Mouse (Mus musculus): ENCODE data around the gene Pias4. TPM values are rescaled to one million over a fixed set of nuclear protein-coding genes. Genes with fewer than 3 reads are reported as not detected.
"Not testable (repeated sequence)": the region's sequence is repeated elsewhere in the genome, so short reads cannot be mapped to it uniquely, and the experiment has no call there.

Pias4 gene
- polyA plus RNA-seq (2011; ENCODE audit: insufficient read length, low read depth, missing spikeins) = 25.6 and 27.9 TPM in 2 replicates

- Histone ChIP-seq H3K27ac (ENCODE audit: insufficient read depth, low read length) (peak within 1 kb of the TSS; percentile 62), H3K4me1 (ENCODE audit: control insufficient read depth, insufficient read depth, low read length) (no peaks in the 10 kb centered on the region), H3K4me3 (ENCODE audit: insufficient read depth, low read length) (peak within 1 kb of the TSS; percentile 95)
- TF ChIP-seq POLR2A (IDR thresholded peaks at IDR 0.05; ENCODE audit: low read depth, low read length) (peak; percentile 86), CTCF (IDR thresholded peaks at IDR 0.05; ENCODE audit: borderline replicate concordance, insufficient read depth, low read length) (no peak)
Observed at GRCm38 (mm10) chr10:81167200-81168086, at the start of gene Pias4. Gene Pias4 (minus strand): TSS chr10:81167923.

GRCm38 (mm10) chr10:81217267-81217666, 49.5 kb upstream of the Pias4 start:
- peak; percentile 69; the same call in 1 of the 2 replicates for TF ChIP-seq CTCF (IDR thresholded peaks at IDR 0.05; ENCODE audit: borderline replicate concordance, insufficient read depth, low read length)
- not testable (repeated sequence) for H3K4me3 ChIP-seq (ENCODE audit: insufficient read depth, low read length); H3K27ac ChIP-seq (ENCODE audit: insufficient read depth, low read length); H3K4me1 ChIP-seq (ENCODE audit: control insufficient read depth, insufficient read depth, low read length)

GRCm38 (mm10) chr10:81216810-81217209, 49.1 kb upstream of the Pias4 start:
- no peak overlapping the region for H3K27ac ChIP-seq (ENCODE audit: insufficient read depth, low read length)
- TF ChIP-seq POLR2A (IDR thresholded peaks at IDR 0.05; ENCODE audit: low read depth, low read length) (no peak), CTCF (IDR thresholded peaks at IDR 0.05; ENCODE audit: borderline replicate concordance, insufficient read depth, low read length) (no peak)
- no peak overlapping the region for H3K4me3 ChIP-seq (ENCODE audit: insufficient read depth, low read length)
- H3K4me1 ChIP-seq (ENCODE audit: control insufficient read depth, insufficient read depth, low read length) = no peaks in the 10 kb centered on the region

GRCm38 (mm10) chr10:81216260-81216659, 48.5 kb upstream of the Pias4 start:
- Histone ChIP-seq H3K4me3 (ENCODE audit: insufficient read depth, low read length) (no peak overlapping the region), H3K4me1 (ENCODE audit: control insufficient read depth, insufficient read depth, low read length) (no peaks in the 10 kb centered on the region), H3K27ac (ENCODE audit: insufficient read depth, low read length) (no peak overlapping the region)
- TF ChIP-seq CTCF (IDR thresholded peaks at IDR 0.05; ENCODE audit: borderline replicate concordance, insufficient read depth, low read length) = no peak

GRCm38 (mm10) chr10:81210154-81210553, 42.4 kb upstream of the Pias4 start:
- Histone ChIP-seq H3K27ac (ENCODE audit: insufficient read depth, low read length) (no peak overlapping the region), H3K4me3 (ENCODE audit: insufficient read depth, low read length) (no peak overlapping the region), H3K4me1 (ENCODE audit: control insufficient read depth, insufficient read depth, low read length) (no peaks in the 10 kb centered on the region)
- TF ChIP-seq POLR2A (IDR thresholded peaks at IDR 0.05; ENCODE audit: low read depth, low read length) = no peak
- TF ChIP-seq CTCF (IDR thresholded peaks at IDR 0.05; ENCODE audit: borderline replicate concordance, insufficient read depth, low read length) = no peak

GRCm38 (mm10) chr10:81204137-81204536, 36.4 kb upstream of the Pias4 start:
- TF ChIP-seq POLR2A (IDR thresholded peaks at IDR 0.05; ENCODE audit: low read depth, low read length) (no peak), CTCF (IDR thresholded peaks at IDR 0.05; ENCODE audit: borderline replicate concordance, insufficient read depth, low read length) (no peak)
- H3K4me3 ChIP-seq (ENCODE audit: insufficient read depth, low read length) = no peak overlapping the region
- no peaks in the 10 kb centered on the region for H3K4me1 ChIP-seq (ENCODE audit: control insufficient read depth, insufficient read depth, low read length)
- H3K27ac ChIP-seq (ENCODE audit: insufficient read depth, low read length) = no peak overlapping the region

- no peak for TF ChIP-seq CTCF (IDR thresholded peaks at IDR 0.05; ENCODE audit: borderline replicate concordance, insufficient read depth, low read length)
- TF ChIP-seq POLR2A (IDR thresholded peaks at IDR 0.05; ENCODE audit: low read depth, low read length) = no peak
- Histone ChIP-seq H3K4me3 (ENCODE audit: insufficient read depth, low read length) (no peak overlapping the region), H3K4me1 (ENCODE audit: control insufficient read depth, insufficient read depth, low read length) (no peaks in the 10 kb centered on the region)
Observed at GRCm38 (mm10) chr10:81202978-81203720, 35.4 kb upstream of the Pias4 start.

GRCm38 (mm10) chr10:81201807-81202758, 34.4 kb upstream of the Pias4 start, which contains the start of gene Nmrk2:
Gene Nmrk2 (minus strand): TSS chr10:81202051.
- TF ChIP-seq CTCF (IDR thresholded peaks at IDR 0.05; ENCODE audit: borderline replicate concordance, insufficient read depth, low read length) (no peak), POLR2A (IDR thresholded peaks at IDR 0.05; ENCODE audit: low read depth, low read length) (no peak)
- no peak within 1 kb of the TSS for H3K4me3 ChIP-seq (ENCODE audit: insufficient read depth, low read length)
- no peaks in the 10 kb centered on the region for H3K4me1 ChIP-seq (ENCODE audit: control insufficient read depth, insufficient read depth, low read length)
- H3K27ac ChIP-seq (ENCODE audit: insufficient read depth, low read length) = no peak within 1 kb of the TSS

More at GRCm38 (mm10) chr10:81202978-81203720, 35.4 kb upstream of the Pias4 start:
- H3K27ac ChIP-seq (ENCODE audit: insufficient read depth, low read length) = no peak overlapping the region

Measured in embryonic fibroblast, embryonic 13.5 days (primary cell).